Mouse (Mus musculus) lung, postnatal 0 days (tissue): ENCODE data around the gene Alyref2. TPM values are rescaled to one million over a fixed set of nuclear protein-coding genes. Genes with fewer than 3 reads are reported as not detected.
"Not testable (repeated sequence)": the region's sequence is repeated elsewhere in the genome, so short reads cannot be mapped to it uniquely, and the experiment has no call there.

Experiments
- ATAC-seq: fragments of 200-750 bp; cut with Nextera tagmentation; 2 replicates; pipeline ENCODE4 v1.8.0; 2017; ENCODE audit warnings: moderate library complexity
- DNase-seq: peaks from one replicate; pipeline ENCODE4 v3.0.0-alpha.2; 2016; ENCODE audit warnings: low spot score
- H3K27ac ChIP-seq: fragments of 300-500 bp; sonication (generic); 2 replicates; pipeline ENCODE4 v1.5.1; 2014; ENCODE audit warnings: antibody characterized with exemption, mild to moderate bottlenecking, low read length, mixed read lengths
- H3K27me3 ChIP-seq: fragments of 300-500 bp; sonication (generic); replicated peaks from 2 replicates; pipeline ENCODE4 v1.6.1; 2014; ENCODE audit warnings: low read length, mixed read lengths; ENCODE audit not compliant: insufficient read depth
- H3K36me3 ChIP-seq: fragments of 300-500 bp; sonication (generic); 2 replicates; pipeline ENCODE4 v1.6.1; 2014; ENCODE audit warnings: low read length, mixed read lengths; ENCODE audit not compliant: insufficient read depth
- H3K4me1 ChIP-seq: fragments of 300-500 bp; sonication (generic); 2 replicates; pipeline ENCODE4 v1.6.1; 2014; ENCODE audit warnings: antibody characterized with exemption, low read depth, low read length, mixed read lengths; ENCODE audit not compliant: insufficient read depth
- H3K4me2 ChIP-seq: fragments of 300-500 bp; sonication (generic); replicated peaks from 2 replicates; pipeline ENCODE4 v1.6.1; 2014; ENCODE audit warnings: low read depth, mild to moderate bottlenecking, low read length, moderate library complexity, mixed read lengths
- H3K4me3 ChIP-seq: fragments of 300-500 bp; sonication (generic); 2 replicates; pipeline ENCODE4 v1.5.1; 2014; ENCODE audit warnings: low read depth, low read length
- H3K9ac ChIP-seq: fragments of 300-500 bp; sonication (generic); replicated peaks from 2 replicates; pipeline ENCODE4 v1.6.1; 2014; ENCODE audit warnings: low read depth, mild to moderate bottlenecking
- H3K9me3 ChIP-seq: fragments of 300-500 bp; sonication (generic); 2 replicates; pipeline ENCODE4 v1.6.1; 2016; ENCODE audit warnings: low read length, mixed read lengths
- CTCF ChIP-seq: IDR thresholded peaks from 2 replicates; pipeline ENCODE4 v1.5.1; 2016; ENCODE audit warnings: antibody characterized with exemption, mild to moderate bottlenecking
- EP300 ChIP-seq: IDR thresholded peaks from 2 replicates; pipeline ENCODE4 v1.6.1; 2016; ENCODE audit warnings: antibody characterized with exemption, mild to moderate bottlenecking, control low read depth
- WGBS: fragments of 180-500 bp; shearing (Covaris S2); extraction: QIAGEN DNeasy Blood & Tissue Kit; methylation state at CpG from one replicate; pipeline ENCODE4 v1.1.7; 2014; 5-methylcytosine and 5-hydroxymethylcytosine counted together
- polyA plus RNA-seq: library from polyadenylated mRNA; unstranded; fragments of >200 nt; fragmentation: Nextera tagmentation; extraction: Ambion mirVana; gene quantifications from 2 replicates; pipeline ENCODE4 v1.2.1, GENCODE M21; 2015

Gene Alyref2
- polyA plus RNA-seq, 1 experiment from 2014 or later: 14.8 TPM

DNA sequence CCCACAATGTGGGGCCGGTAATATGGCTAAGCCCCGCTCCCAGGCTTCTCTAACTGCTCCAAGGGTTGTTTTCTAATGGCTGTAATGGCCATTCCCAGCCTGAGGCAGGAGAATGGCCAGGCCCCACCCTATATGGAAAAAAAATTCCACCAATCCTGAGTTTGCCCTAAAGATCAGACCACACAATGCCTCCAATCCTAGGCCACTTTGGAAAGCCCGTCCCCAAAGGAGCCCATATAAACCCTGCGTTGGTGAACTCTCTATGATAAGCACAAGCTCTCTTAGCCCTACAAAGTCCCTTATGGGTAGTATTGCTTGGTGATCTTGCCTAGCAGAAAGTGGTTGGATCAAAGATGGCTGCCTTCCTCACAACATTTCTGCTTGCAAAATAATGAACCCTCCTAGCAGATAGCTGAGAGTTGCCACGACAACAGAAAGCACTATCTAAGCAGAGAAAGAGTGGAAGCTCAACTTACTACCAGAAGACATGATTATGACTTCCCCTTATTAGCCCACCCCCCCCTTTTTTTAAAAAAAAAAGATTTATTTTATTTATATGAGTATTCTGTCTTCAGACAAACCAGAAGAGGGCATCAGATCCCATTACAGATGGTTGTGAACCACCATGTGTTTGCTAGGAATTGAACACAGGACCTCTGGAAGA, 37.4 kb upstream of the Alyref2 start:
- Histone ChIP-seq H3K36me3 (peaks cover 17% of the 10 kb centered on the region), H3K4me1 (no peaks in the 10 kb centered on the region), H3K4me2 (no peak overlapping the region), H3K9ac (no peak overlapping the region), H3K9me3 (no peaks in the 10 kb centered on the region), H3K27ac (no peak overlapping the region), H3K27me3 (no peaks in the 10 kb centered on the region), H3K4me3 (no peak overlapping the region)
- 93% methylated on average over 5 of the region's 5 CpGs for WGBS
- DNase-seq: no peak
- TF ChIP-seq EP300 (no peak), CTCF (no peak)
- no peak for ATAC-seq

- TF ChIP-seq CTCF: no peak
- no peak for TF ChIP-seq EP300
- Histone ChIP-seq H3K4me3 (no peak overlapping the region), H3K27me3 (no peaks in the 10 kb centered on the region), H3K36me3 (peaks cover 16% of the 10 kb centered on the region), H3K4me2 (no peak overlapping the region), H3K9me3 (no peaks in the 10 kb centered on the region), H3K4me1 (no peaks in the 10 kb centered on the region), H3K9ac (no peak overlapping the region), H3K27ac (no peak overlapping the region)
- no peak for ATAC-seq
- no peak for DNase-seq
- WGBS: 76% methylated on average over 4 of the region's 4 CpGs
Observed at GRCm38 (mm10) chr1:171466565-171466964, 36.7 kb upstream of the Alyref2 start.

DNA sequence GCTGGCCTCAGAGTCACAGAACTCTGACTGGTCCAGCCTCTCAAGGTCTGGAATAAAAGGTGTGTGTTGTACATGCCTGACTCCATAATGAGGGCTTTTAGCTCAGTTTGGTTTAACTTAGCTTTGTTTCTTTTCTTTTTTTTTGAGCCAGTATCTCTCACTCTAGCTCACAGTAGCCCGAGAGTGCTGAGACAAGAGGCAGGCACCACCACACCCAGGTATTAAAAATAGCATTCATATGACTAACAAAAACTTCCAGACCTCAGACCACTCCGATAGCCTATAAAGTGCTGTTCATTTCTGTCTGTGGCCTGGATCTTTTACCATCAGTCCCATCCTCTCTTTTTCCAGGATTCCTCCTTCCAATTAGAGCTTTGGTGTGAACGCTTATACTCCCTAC, 33.6 kb upstream of the Alyref2 start:
- ATAC-seq: peak; percentile 22; the same call in 1 of the 2 replicates
- H3K4me2 ChIP-seq: no peak overlapping the region
- TF ChIP-seq CTCF (no peak), EP300 (no peak; the same call in 1 of the 2 replicates)
- peak overlapping the region; percentile 67 for H3K27ac ChIP-seq
- 0 out of 2 replicates have a peak, but pooled peaks cover 2% of the 10 kb centered on the region for H3K4me1 ChIP-seq
- H3K27me3 ChIP-seq: no peaks in the 10 kb centered on the region
- H3K9me3 ChIP-seq: no peaks in the 10 kb centered on the region
- no peaks in the 10 kb centered on the region for H3K36me3 ChIP-seq
- H3K4me3 ChIP-seq: no peak overlapping the region
- no peak overlapping the region for H3K9ac ChIP-seq
- peak; percentile 56 for DNase-seq
- WGBS: 56% methylated on average over 3 of the region's 3 CpGs

GRCm38 (mm10) chr1:171470371-171470871, 32.9 kb upstream of the Alyref2 start:
- 19% methylated on average over 7 of the region's 7 CpGs for WGBS
- Histone ChIP-seq H3K9me3 (no peaks in the 10 kb centered on the region), H3K27ac (peak overlapping the region; percentile 85; the same call in 1 of the 2 replicates), H3K9ac (no peak overlapping the region), H3K4me1 (0 out of 2 replicates have a peak, but pooled peaks cover 2% of the 10 kb centered on the region), H3K4me3 (no peak overlapping the region), H3K4me2 (0 out of 2 replicates have a peak overlapping the region, but pooled peaks have one; percentile 21), H3K36me3 (no peaks in the 10 kb centered on the region), H3K27me3 (no peaks in the 10 kb centered on the region)
- DNase-seq (peak; percentile 93), ATAC-seq (peak; percentile 83)
- TF ChIP-seq EP300: peak; percentile 87
- TF ChIP-seq CTCF: peak; percentile 87

- H3K36me3 ChIP-seq: no peaks in the 10 kb centered on the region
Observed at GRCm38 (mm10) chr1:171470896-171471295, 32.4 kb upstream of the Alyref2 start.

DNA sequence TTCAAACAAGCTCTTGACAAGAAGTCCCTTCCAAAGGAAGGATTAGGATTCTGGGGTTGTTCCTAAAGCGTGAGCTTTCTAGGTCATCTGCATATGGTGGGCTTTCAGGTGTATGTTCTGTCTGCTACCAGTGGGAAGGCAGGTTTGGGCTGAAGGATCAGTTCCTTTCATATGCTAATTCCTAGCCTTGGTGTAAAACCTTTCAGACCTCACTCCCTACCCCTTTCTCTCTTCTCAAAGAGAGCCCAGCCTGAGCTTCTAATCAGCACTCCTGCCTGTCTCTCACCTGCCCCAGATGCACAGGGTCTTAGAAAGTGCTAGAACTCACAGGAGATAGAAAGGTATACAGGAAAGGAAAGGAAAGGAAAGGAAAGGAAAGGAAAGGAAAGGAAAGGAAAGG, 31.8 kb upstream of the Alyref2 start:
- Histone ChIP-seq H3K27me3 (no peaks in the 10 kb centered on the region), H3K4me2 (0 out of 2 replicates have a peak overlapping the region, but pooled peaks have one; percentile 0), H3K4me1 (0 out of 2 replicates have a peak, but pooled peaks cover 2% of the 10 kb centered on the region), H3K36me3 (no peaks in the 10 kb centered on the region), H3K9me3 (no peaks in the 10 kb centered on the region), H3K27ac (peak overlapping the region; percentile 85), H3K9ac (no peak overlapping the region), H3K4me3 (no peak overlapping the region)
- 62% methylated on average over 1 of the region's 1 CpGs for WGBS
- DNase-seq: no peak
- TF ChIP-seq EP300: no peak
- TF ChIP-seq CTCF: no peak
- no peak for ATAC-seq

More at GRCm38 (mm10) chr1:171470896-171471295, 32.4 kb upstream of the Alyref2 start:
- Histone ChIP-seq H3K9me3 (no peaks in the 10 kb centered on the region), H3K4me2 (0 out of 2 replicates have a peak overlapping the region, but pooled peaks have one; percentile 0), H3K4me1 (0 out of 2 replicates have a peak, but pooled peaks cover 2% of the 10 kb centered on the region), H3K4me3 (no peak overlapping the region), H3K9ac (no peak overlapping the region), H3K27ac (peak overlapping the region; percentile 85), H3K27me3 (no peaks in the 10 kb centered on the region)
- TF ChIP-seq EP300 (peak; percentile 39; the same call in 1 of the 2 replicates), CTCF (no peak)
- 48% methylated on average over 5 of the region's 5 CpGs for WGBS
- peak; percentile 90 for ATAC-seq
- DNase-seq: peak; percentile 91

DNA sequence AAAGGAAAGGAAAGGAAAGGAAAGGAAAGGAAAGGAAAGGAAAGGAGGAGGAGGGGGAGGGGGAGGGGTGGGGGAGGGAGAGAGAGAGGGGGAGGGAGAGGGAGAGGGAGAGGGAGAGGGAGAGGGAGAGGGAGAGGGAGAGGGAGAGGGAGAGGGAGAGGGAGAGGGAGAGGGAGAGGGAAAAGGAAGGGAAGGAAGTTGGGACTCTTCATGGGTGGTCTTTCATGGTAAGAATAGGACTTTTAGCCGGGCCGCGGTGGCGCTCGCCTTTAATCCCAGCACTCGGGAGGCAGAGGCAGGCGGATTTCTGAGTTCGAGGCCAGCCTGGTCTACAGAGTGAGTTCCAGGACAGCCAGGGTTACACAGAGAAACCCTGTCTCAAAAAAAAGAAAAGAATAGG, 31.3 kb upstream of the Alyref2 start:
- H3K4me3 ChIP-seq, H3K9ac ChIP-seq, DNase-seq, H3K27me3 ChIP-seq, H3K9me3 ChIP-seq, H3K27ac ChIP-seq, H3K4me1 ChIP-seq, H3K36me3 ChIP-seq, H3K4me2 ChIP-seq, ATAC-seq: not testable (repeated sequence)
- WGBS: 90% methylated on average over 7 of the region's 8 CpGs
